Mouse (Mus musculus) bone marrow macrophage, adult 2 months (primary cell): ENCODE data around the gene Vsig10l. TPM values are rescaled to one million over a fixed set of nuclear protein-coding genes. Genes with fewer than 3 reads are reported as not detected.

ENCODE experiments used
- H3K27ac ChIP-seq: 2 replicates; pipeline ENCODE4 v1.5.1; 2012; ENCODE audit warnings: low read depth, low read length; ENCODE audit not compliant: insufficient read depth
- H3K4me1 ChIP-seq: 2 replicates; pipeline ENCODE4 v1.6.1; 2012; ENCODE audit warnings: low read length; ENCODE audit not compliant: control insufficient read depth, insufficient read depth
- H3K4me3 ChIP-seq: 2 replicates; pipeline ENCODE4 v1.5.1; 2012; ENCODE audit warnings: mild to moderate bottlenecking, low read length, moderate library complexity; ENCODE audit not compliant: insufficient read depth
- CTCF ChIP-seq: IDR thresholded peaks from 2 replicates; pipeline ENCODE4 v1.5.1; 2012; ENCODE audit warnings: low read depth, mild to moderate bottlenecking, low read length, moderate library complexity
- POLR2A ChIP-seq: IDR thresholded peaks from 2 replicates; pipeline ENCODE4 v1.6.1; 2012; ENCODE audit warnings: mild to moderate bottlenecking, low read depth, low read length, borderline replicate concordance
- polyA plus RNA-seq: library from polyadenylated mRNA; stranded (reverse); fragments of >200 nt; gene quantifications from 2 replicates; pipeline ENCODE4 v1.2.4, GENCODE M21; 2012; ENCODE audit not compliant: missing spikeins, insufficient read depth, insufficient read length

Vsig10l gene
- polyA plus RNA-seq: 4.5 and 4.9 TPM in 2 replicates

GRCm38 (mm10) chr7:43462851-43463250 lies at the start of gene Vsig10l:
Gene Vsig10l, plus strand, starts transcription at chr7:43463151.
- H3K27ac ChIP-seq: no peak within 1 kb of the TSS
- no peaks in the 10 kb centered on the region for H3K4me1 ChIP-seq
- H3K4me3 ChIP-seq: no peak within 1 kb of the TSS
- TF ChIP-seq CTCF: no peak
- TF ChIP-seq POLR2A: no peak

- TF ChIP-seq POLR2A: no peak
- 0 out of 2 replicates have a peak, but pooled peaks have one; percentile 27 for TF ChIP-seq CTCF
- H3K4me1 ChIP-seq: 0 out of 2 replicates have a peak, but pooled peaks cover 3% of the 10 kb centered on the region
- H3K4me3 ChIP-seq: no peak overlapping the region
- no peak overlapping the region for H3K27ac ChIP-seq
These were observed 45.7 kb upstream of the Vsig10l start for GRCm38 (mm10) chr7:43417298-43417697.

- Histone ChIP-seq H3K4me1 (0 out of 2 replicates have a peak, but pooled peaks cover 3% of the 10 kb centered on the region), H3K4me3 (no peak overlapping the region), H3K27ac (no peak overlapping the region)
- TF ChIP-seq CTCF: peak; percentile 96
- no peak for TF ChIP-seq POLR2A
These were observed 39.8 kb upstream of the Vsig10l start for GRCm38 (mm10) chr7:43422995-43423617.

- no peak overlapping the region for H3K27ac ChIP-seq
- no peak overlapping the region for H3K4me3 ChIP-seq
- no peak for TF ChIP-seq POLR2A
- TF ChIP-seq CTCF: no peak
- H3K4me1 ChIP-seq: 0 out of 2 replicates have a peak, but pooled peaks cover 3% of the 10 kb centered on the region
These were observed 38.8 kb upstream of the Vsig10l start for GRCm38 (mm10) chr7:43423991-43424625.

- no peak within 1 kb of the TSS for H3K27ac ChIP-seq
- no peak within 1 kb of the TSS for H3K4me3 ChIP-seq
- TF ChIP-seq CTCF (no peak), POLR2A (no peak)
- H3K4me1 ChIP-seq: no peaks in the 10 kb centered on the region
These were observed 35.5 kb upstream of the Vsig10l start, which contains the start of gene Lim2 for GRCm38 (mm10) chr7:43427406-43427805. Gene Lim2, plus strand, starts transcription at chr7:43427670.

- TF ChIP-seq CTCF: no peak
- TF ChIP-seq POLR2A: no peak
- H3K27ac ChIP-seq: no peak overlapping the region
- no peak overlapping the region for H3K4me3 ChIP-seq
- no peaks in the 10 kb centered on the region for H3K4me1 ChIP-seq
These were observed 33.5 kb upstream of the Vsig10l start for GRCm38 (mm10) chr7:43429500-43429899.

- H3K27ac ChIP-seq: no peak overlapping the region
- H3K4me1 ChIP-seq: no peaks in the 10 kb centered on the region
- H3K4me3 ChIP-seq: no peak overlapping the region
- TF ChIP-seq CTCF: no peak
These were observed 30.1 kb upstream of the Vsig10l start for GRCm38 (mm10) chr7:43432891-43433290.

- Histone ChIP-seq H3K4me3 (no peak overlapping the region), H3K4me1 (no peaks in the 10 kb centered on the region), H3K27ac (no peak overlapping the region)
- no peak for TF ChIP-seq POLR2A
- TF ChIP-seq CTCF: no peak
These were observed 28.3 kb upstream of the Vsig10l start for GRCm38 (mm10) chr7:43434676-43435075.

- Histone ChIP-seq H3K4me3 (no peak within 1 kb of the TSS), H3K4me1 (no peaks in the 10 kb centered on the region), H3K27ac (no peak within 1 kb of the TSS)
- TF ChIP-seq POLR2A (no peak), CTCF (no peak)
These were observed 26.4 kb upstream of the Vsig10l start, which contains the start of gene Nkg7 for GRCm38 (mm10) chr7:43436341-43437255. Gene Nkg7, plus strand, starts transcription at chr7:43437073.

- Histone ChIP-seq H3K27ac (no peak overlapping the region), H3K4me1 (peaks cover 11% of the 10 kb centered on the region), H3K4me3 (no peak overlapping the region)
- TF ChIP-seq CTCF (no peak), POLR2A (no peak)
These were observed 24.3 kb upstream of the Vsig10l start for GRCm38 (mm10) chr7:43438611-43439010.
